Mouse (Mus musculus) kidney, embryonic 14.5 days (tissue): Measurements from ENCODE around the gene Trim11. TPM values are rescaled to one million over a fixed set of nuclear protein-coding genes. Genes with fewer than 3 reads are reported as not detected.

Source experiments
- ATAC-seq: fragments of 200-750 bp; cut with Nextera tagmentation; 2 replicates; pipeline ENCODE4 v1.8.0; 2017; ENCODE audit warnings: moderate number of reproducible peaks, mild to moderate bottlenecking, moderate TSS enrichment, moderate library complexity; ENCODE audit not compliant: low FRiP score, low TSS enrichment
- H3K27ac ChIP-seq: fragments of 300-500 bp; sonication (generic); 2 replicates; pipeline ENCODE4 v1.5.1; 2014; ENCODE audit warnings: low read depth, mild to moderate bottlenecking, low read length, moderate library complexity, mixed read lengths
- H3K27me3 ChIP-seq: fragments of 300-500 bp; sonication (generic); 2 replicates; pipeline ENCODE4 v1.6.1; 2014; ENCODE audit warnings: mild to moderate bottlenecking, low read length; ENCODE audit not compliant: control insufficient read depth, insufficient read depth
- H3K36me3 ChIP-seq: fragments of 300-500 bp; sonication (generic); 2 replicates; pipeline ENCODE4 v1.6.1; 2014; ENCODE audit warnings: low read length, mixed read lengths; ENCODE audit not compliant: control insufficient read depth, insufficient read depth
- H3K4me1 ChIP-seq: fragments of 300-500 bp; sonication (generic); 2 replicates; pipeline ENCODE4 v1.6.1; 2014; ENCODE audit warnings: low read length, mixed read lengths; ENCODE audit not compliant: control insufficient read depth, insufficient read depth
- H3K4me2 ChIP-seq: fragments of 300-500 bp; sonication (generic); replicated peaks from 2 replicates; pipeline ENCODE4 v1.6.1; 2014; ENCODE audit warnings: low read depth, mild to moderate bottlenecking, low read length
- H3K4me3 ChIP-seq: fragments of 300-500 bp; sonication (generic); 2 replicates; pipeline ENCODE4 v1.5.1; 2014; ENCODE audit warnings: mild to moderate bottlenecking, low read length
- H3K9ac ChIP-seq: fragments of 300-500 bp; sonication (generic); 2 replicates; pipeline ENCODE4 v1.6.1; 2014; ENCODE audit warnings: low read depth, mild to moderate bottlenecking, low read length, moderate library complexity
- H3K9me3 ChIP-seq: fragments of 300-500 bp; sonication (generic); 2 replicates; pipeline ENCODE4 v1.6.1; 2016; ENCODE audit warnings: low read length; ENCODE audit not compliant: control insufficient read depth
- WGBS: fragments of 180-500 bp; shearing (Covaris S2); extraction: QIAGEN DNeasy Blood & Tissue Kit; methylation state at CpG from one replicate; pipeline ENCODE4 v1.1.7; 2014; 5-methylcytosine and 5-hydroxymethylcytosine counted together
- polyA plus RNA-seq: library from polyadenylated mRNA; unstranded; fragments of >200 nt; fragmentation: Nextera tagmentation; extraction: Ambion mirVana; gene quantifications from 2 replicates; pipeline ENCODE4 v1.2.1, GENCODE M21; 2014

Trim11 gene
- polyA plus RNA-seq, 1 experiment from 2014 or later = 19.8 TPM

GRCm38 (mm10) chr11:58981541-58982447 is 3.9 kb downstream of the Trim11 start:
- no peak overlapping the region for H3K4me2 ChIP-seq
- peaks cover 46% of the 10 kb centered on the region for H3K36me3 ChIP-seq
- 40% methylated on average over 14 of the region's 14 CpGs for WGBS
- H3K4me3 ChIP-seq = no peak overlapping the region
- H3K27ac ChIP-seq = no peak overlapping the region
- H3K27me3 ChIP-seq = no peaks in the 10 kb centered on the region
- H3K9ac ChIP-seq = no peak overlapping the region
- ATAC-seq = no peak
- H3K4me1 ChIP-seq = peaks cover 22% of the 10 kb centered on the region
- H3K9me3 ChIP-seq = no peaks in the 10 kb centered on the region

- Histone ChIP-seq H3K4me1 (peaks cover 22% of the 10 kb centered on the region), H3K4me2 (no peak overlapping the region), H3K27ac (no peak overlapping the region), H3K9me3 (no peaks in the 10 kb centered on the region), H3K36me3 (peaks cover 54% of the 10 kb centered on the region), H3K27me3 (no peaks in the 10 kb centered on the region), H3K4me3 (no peak overlapping the region), H3K9ac (no peak overlapping the region)
- WGBS = 89% methylated on average over 18 of the region's 18 CpGs
- no peak for ATAC-seq
Observed at GRCm38 (mm10) chr11:58982471-58983097, 4.7 kb downstream of the Trim11 start.

GRCm38 (mm10) chr11:58983691-58984341 is 5.9 kb downstream of the Trim11 start:
- H3K9ac ChIP-seq = no peak overlapping the region
- H3K27me3 ChIP-seq = no peaks in the 10 kb centered on the region
- H3K27ac ChIP-seq = no peak overlapping the region
- no peak for ATAC-seq
- H3K36me3 ChIP-seq = peaks cover 61% of the 10 kb centered on the region
- H3K9me3 ChIP-seq = no peaks in the 10 kb centered on the region
- peaks cover 20% of the 10 kb centered on the region for H3K4me1 ChIP-seq
- no peak overlapping the region for H3K4me3 ChIP-seq
- no peak overlapping the region for H3K4me2 ChIP-seq
- 91% methylated on average over 6 of the region's 6 CpGs for WGBS

GRCm38 (mm10) chr11:58984657-58985056 is 6.8 kb downstream of the Trim11 start:
- 98% methylated on average over 7 of the region's 7 CpGs for WGBS
- Histone ChIP-seq H3K9ac (no peak overlapping the region), H3K4me2 (no peak overlapping the region), H3K27ac (no peak overlapping the region), H3K4me3 (no peak overlapping the region), H3K9me3 (no peaks in the 10 kb centered on the region), H3K27me3 (no peaks in the 10 kb centered on the region), H3K36me3 (peaks cover 69% of the 10 kb centered on the region), H3K4me1 (peaks cover 12% of the 10 kb centered on the region)
- ATAC-seq = no peak

GRCm38 (mm10) chr11:58985299-58985917 is 7.5 kb downstream of the Trim11 start:
- Histone ChIP-seq H3K4me1 (peaks cover 4% of the 10 kb centered on the region), H3K9me3 (no peaks in the 10 kb centered on the region), H3K27ac (no peak overlapping the region), H3K4me2 (no peak overlapping the region), H3K36me3 (peaks cover 76% of the 10 kb centered on the region), H3K4me3 (no peak overlapping the region), H3K9ac (no peak overlapping the region), H3K27me3 (no peaks in the 10 kb centered on the region)
- WGBS = 88% methylated on average over 3 of the region's 3 CpGs
- no peak for ATAC-seq

- Histone ChIP-seq H3K9me3 (no peaks in the 10 kb centered on the region), H3K27me3 (no peaks in the 10 kb centered on the region), H3K4me2 (no peak overlapping the region), H3K4me1 (no peaks in the 10 kb centered on the region), H3K36me3 (peaks cover 64% of the 10 kb centered on the region), H3K4me3 (no peak overlapping the region), H3K9ac (no peak overlapping the region), H3K27ac (no peak overlapping the region)
- no peak for ATAC-seq
- 92% methylated on average over 4 of the region's 4 CpGs for WGBS
Observed at GRCm38 (mm10) chr11:58989166-58989565, 11.3 kb downstream of the Trim11 start.

- H3K36me3 ChIP-seq = peaks cover 55% of the 10 kb centered on the region
- ATAC-seq = no peak
- no peaks in the 10 kb centered on the region for H3K27me3 ChIP-seq
- no peak overlapping the region for H3K4me2 ChIP-seq
- 90% methylated on average over 17 of the region's 17 CpGs for WGBS
- H3K4me1 ChIP-seq = no peaks in the 10 kb centered on the region
- H3K9ac ChIP-seq = no peak overlapping the region
- H3K4me3 ChIP-seq = no peak overlapping the region
- no peak overlapping the region for H3K27ac ChIP-seq
- no peaks in the 10 kb centered on the region for H3K9me3 ChIP-seq
Observed at GRCm38 (mm10) chr11:58990141-58990540, 12.2 kb downstream of the Trim11 start.

- H3K27me3 ChIP-seq = no peaks in the 10 kb centered on the region; the same call in 1 of the 2 replicates
- no peak for ATAC-seq
- no peak overlapping the region for H3K4me3 ChIP-seq
- H3K4me2 ChIP-seq = no peak overlapping the region
- H3K36me3 ChIP-seq = peaks cover 48% of the 10 kb centered on the region
- 80% methylated on average over 9 of the region's 9 CpGs for WGBS
- H3K27ac ChIP-seq = no peak overlapping the region
- H3K9me3 ChIP-seq = no peaks in the 10 kb centered on the region
- no peak overlapping the region for H3K9ac ChIP-seq
- no peaks in the 10 kb centered on the region for H3K4me1 ChIP-seq
Observed at GRCm38 (mm10) chr11:58990794-58991193, 12.9 kb downstream of the Trim11 start.
